Mouse (Mus musculus): ENCODE results near the gene Fam118b.

Fam118b gene

DNA sequence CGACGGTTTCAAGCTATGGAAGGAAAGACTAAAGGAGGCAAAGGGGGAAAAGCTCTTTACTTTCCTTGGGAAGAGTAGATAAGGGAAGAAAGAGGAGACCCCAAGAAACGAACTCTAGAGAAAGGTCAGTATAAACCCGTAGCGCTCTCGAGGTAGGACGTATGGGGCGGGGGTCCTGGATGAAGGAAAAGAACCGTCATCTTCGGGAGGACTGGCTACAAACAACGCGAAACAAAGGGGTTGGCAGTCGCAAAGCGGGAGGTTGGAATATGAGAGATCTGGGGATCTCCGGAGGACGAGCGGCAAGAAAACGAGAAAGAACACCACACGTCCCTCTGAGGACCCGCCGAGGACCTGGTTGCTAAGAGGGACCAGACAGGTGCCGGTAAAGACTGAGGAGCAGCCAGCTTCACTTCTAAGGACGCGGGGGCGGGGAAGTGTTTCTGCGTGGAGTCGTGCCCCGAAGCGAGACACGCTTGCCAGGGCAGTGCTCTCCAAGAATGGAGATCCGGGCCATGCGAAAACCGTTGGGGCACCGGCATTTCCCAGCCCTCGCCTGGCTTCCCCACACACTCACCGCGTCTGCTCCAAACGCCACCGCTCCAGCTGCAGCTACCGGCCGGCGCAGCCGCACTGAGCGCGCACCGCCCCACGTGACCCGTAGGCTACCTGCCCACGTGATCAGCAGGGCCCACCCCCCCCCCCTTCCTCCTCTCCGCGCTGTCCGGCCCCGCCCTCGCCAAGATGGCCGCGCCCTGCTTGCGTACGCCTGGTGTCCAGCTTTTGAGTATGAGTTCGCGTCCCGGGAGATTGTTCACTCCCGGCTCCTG is at the start of gene Fam118b, which contains the start of gene Rpusd4:
Fam118b (minus strand) TSS at position 660 of the 830 bp plus-strand sequence.
Rpusd4 (plus strand) TSS at position 720 of the 830 bp plus-strand sequence.
- DNase-seq (ENCODE audit: low read depth, low spot score): peak; percentile 91

GRCm38 (mm10) chr9:35316771-35317211 is 49.2 kb upstream of the Fam118b start:
- DNase-seq (ENCODE audit: low read depth, low spot score): no peak

- no peak for DNase-seq (ENCODE audit: low read depth, low spot score)
Measured at GRCm38 (mm10) chr9:35314254-35314653, 46.6 kb upstream of the Fam118b start.

DNA sequence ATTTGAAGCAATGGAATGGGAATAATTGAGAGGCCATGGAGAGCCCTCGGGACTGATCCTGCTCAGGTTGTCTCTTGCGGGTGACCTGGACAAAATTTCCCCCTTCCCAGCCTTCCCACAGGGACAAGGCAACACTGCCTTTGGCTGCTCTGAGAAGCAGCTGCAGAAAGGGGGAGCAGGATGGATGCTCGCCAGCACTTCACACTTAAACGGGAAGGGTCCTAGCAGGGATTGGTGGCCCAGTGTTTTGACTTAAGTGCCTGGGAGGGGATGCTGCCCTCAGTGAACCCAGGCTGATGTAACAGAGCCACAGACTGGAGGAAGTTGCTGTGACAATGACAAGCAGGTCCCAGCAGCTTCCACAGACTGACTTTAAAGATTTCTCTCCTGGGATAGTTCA is 46.0 kb upstream of the Fam118b start:
- DNase-seq (ENCODE audit: low read depth, low spot score): no peak

- peak; percentile 60 for DNase-seq (ENCODE audit: low read depth, low spot score)
Measured at GRCm38 (mm10) chr9:35312516-35312915, 44.9 kb upstream of the Fam118b start.

DNA sequence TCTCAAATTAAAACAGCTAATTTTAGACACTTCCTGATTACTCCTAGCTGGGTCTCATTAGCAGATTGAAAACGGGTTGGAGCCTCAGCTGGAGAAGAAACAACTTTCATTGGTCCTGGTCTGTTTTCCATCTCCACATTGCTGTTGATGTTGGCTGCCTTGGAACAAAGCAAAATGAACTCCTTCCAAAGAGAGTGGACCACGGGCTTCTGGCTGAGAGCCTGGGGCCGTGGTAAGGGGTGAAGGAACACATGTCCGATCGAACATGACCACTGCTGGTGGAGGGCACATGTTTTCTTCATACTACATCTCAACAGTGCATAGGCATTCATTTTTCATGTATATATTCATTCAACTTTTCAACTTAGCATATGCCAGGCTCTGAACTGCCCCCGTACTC is 42.8 kb upstream of the Fam118b start:
- DNase-seq (ENCODE audit: low read depth, low spot score): no peak

DNA sequence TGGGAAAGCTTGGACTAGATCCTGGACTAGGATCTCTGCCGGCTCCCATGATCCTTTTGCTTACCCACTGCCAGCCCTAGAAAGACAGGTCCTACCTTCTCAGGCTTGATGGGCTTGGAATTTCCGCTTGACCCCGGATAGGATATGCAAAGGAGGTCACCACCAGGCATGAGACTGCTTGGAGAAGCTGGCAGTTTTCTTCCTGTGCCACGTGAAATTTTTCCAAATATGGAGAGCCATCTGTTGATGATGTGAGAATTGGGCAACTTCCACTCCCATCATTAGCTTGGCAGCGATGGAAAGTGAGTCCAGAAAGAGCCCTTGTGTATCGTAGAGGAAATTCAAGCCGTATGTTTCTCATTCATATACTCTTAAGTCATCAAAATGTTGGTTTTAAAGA is 39.9 kb upstream of the Fam118b start:
- peak; percentile 69 for DNase-seq (ENCODE audit: low read depth, low spot score)

DNA sequence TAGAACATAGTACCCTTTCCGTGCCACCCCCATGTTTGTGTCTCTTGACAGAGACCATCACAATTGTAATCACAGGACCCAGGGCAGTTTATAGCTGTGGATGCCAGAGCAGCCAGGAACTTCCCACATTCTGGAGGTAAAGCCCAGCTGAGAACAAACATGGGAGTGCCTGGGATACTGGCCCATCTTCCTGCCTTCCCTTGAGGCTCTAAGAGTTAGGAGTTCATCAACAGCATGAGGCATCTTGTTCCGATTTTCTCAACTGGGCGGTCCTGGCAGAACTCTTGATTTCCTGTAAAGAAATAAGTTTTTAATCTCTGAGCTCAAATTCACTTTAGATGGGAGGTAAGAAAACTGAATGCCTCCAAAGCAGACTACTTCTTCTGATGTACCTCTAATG is 34.6 kb upstream of the Fam118b start:
- DNase-seq (ENCODE audit: low read depth, low spot score): no peak

DNA sequence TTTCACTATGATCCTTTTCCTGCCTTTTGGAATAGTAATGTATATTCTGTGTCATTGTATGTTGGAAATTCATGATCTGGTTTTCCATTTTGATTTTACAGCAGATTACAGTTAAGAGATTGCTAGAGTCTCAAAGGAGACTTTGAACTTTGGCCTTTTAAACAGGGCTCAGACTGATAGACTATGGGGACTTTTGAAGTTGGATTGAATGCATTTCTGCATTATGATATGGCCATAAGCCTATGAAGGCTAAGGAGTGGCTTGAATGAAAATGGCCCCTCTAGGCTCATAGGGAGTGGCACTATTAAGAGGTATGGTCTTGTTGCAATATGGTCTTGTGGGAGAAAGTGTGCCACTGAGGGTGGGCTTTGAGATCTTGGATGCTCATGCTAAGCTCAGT is 30.2 kb upstream of the Fam118b start:
- no peak for DNase-seq (ENCODE audit: low read depth, low spot score)

GRCm38 (mm10) chr9:35293465-35293864 is 25.9 kb upstream of the Fam118b start:
- DNase-seq (ENCODE audit: low read depth, low spot score): no peak

- no peak for DNase-seq (ENCODE audit: low read depth, low spot score)
Measured at GRCm38 (mm10) chr9:35290916-35291315, 23.3 kb upstream of the Fam118b start.

DNA sequence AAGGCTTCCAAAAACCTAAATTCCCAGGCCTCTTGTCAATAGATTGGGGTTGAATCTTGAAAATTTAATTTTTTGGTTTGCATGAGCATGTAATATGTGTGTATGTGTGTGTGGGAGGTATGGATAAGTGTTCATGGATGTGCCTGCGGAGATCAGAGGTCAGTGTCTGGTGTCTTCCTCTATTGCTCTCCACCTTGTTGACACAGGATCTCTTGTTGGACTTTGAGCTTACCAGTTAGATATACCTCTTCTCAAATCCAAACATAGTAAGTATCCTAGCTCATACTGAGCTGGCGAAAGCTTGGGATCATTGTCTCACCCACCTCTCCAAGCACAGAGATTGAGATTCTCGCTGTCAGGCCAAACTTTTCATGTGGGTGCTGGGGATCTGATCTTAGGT is 22.8 kb upstream of the Fam118b start:
- DNase-seq (ENCODE audit: low read depth, low spot score): no peak

- no peak for DNase-seq (ENCODE audit: low read depth, low spot score)
Measured at GRCm38 (mm10) chr9:35289992-35290391, 22.4 kb upstream of the Fam118b start.

- no peak for DNase-seq (ENCODE audit: low read depth, low spot score)
Measured at GRCm38 (mm10) chr9:35286351-35286750, 18.7 kb upstream of the Fam118b start.

DNA sequence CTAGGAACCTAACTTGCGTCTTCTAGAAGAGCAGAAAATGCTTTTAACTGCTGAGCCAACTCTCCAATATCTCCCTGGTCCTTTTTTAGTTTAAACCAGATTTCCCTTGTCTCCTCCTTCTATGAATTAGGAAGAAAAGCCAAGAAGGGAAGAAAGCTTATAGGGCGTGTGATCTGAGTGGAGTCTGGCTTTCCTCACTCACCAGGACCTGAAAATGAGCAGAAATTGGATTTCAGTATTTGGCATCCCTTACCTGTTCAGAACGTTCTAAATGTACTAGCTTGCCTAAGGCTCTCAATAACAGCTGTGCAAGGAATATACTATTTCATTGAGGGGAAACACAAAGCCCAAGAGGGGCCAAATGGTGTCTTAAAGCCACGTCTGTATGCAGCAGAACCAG is 16.7 kb upstream of the Fam118b start:
- no peak for DNase-seq (ENCODE audit: low read depth, low spot score)

GRCm38 (mm10) chr9:35283415-35284069 is 15.9 kb upstream of the Fam118b start:
- DNase-seq (ENCODE audit: low read depth, low spot score): peak; percentile 29

DNA sequence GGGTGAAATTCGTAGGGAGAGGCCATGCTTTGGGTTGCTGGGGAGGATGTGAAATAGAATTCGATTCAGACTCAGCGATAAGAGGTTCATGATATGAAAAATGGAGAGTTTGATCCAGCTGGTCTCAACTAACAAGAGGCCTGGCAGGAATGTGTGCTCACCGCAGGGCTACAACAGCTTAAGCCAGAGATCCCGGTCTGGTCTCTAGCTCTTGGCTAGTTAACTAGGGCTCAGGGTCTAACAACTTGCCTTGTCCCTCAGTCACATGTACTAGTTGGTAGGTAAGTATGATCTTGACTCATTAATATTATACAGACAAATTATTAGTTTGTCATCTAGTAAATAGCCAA is 15.2 kb upstream of the Fam118b start:
- no peak for DNase-seq (ENCODE audit: low read depth, low spot score)

DNA sequence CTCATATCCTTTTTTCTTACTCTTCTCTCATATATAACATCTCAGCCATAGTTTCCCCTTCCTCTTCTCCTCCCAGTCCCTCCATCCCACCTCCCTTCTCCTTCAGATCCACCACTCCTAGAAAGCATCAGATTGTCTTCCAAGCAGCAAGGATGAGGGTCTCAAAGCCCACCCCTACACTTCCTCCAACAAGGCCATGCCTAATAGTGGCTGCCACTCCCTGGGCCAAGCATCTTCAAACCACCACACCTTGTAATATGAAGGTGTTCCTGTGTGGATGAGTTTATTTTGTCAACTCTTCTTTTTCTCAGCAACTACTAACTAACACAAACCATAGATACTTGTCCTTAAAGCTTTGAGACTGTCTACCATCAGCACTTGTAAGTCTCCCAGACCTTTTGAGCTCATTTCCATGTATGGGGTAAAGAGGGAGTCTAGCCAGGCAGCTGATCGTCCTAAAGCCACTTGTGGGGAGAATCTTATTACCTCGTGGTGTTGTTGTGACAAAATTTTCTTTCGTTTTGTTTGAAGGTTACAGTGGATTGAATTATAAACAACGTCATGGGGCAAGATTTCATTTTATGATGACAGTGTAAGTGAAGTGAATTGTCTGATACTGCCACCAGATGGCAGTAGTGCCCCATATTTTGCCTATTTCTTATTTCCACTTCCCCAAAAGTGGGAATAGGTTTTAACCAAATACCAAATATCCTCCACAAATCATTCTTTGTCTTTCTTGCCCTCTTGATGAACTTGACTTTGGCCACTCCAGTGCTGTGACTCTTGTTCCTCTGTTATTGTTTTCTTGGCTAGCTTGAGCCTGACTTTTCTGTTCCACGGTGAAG is 14.6 kb upstream of the Fam118b start:
- DNase-seq (ENCODE audit: low read depth, low spot score): peak; percentile 89

DNA sequence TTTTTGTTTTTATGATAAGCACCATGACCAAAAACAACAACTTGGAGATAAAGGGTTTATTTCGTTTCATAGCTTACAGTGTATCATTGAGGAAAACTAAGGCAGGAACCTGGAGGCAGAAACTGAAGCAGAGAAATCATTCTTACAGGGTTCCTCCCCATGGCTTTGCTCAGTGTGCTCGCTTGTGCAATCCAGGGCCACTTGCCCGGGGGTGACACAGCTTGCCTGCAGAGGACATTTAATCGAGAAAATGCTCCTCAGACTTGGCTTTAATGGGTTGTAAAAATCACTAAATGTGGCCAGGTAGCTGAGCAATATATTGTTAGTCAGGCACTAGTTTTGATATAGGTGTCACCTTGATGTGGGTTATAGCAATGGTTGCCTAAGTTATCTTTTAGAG is 10.8 kb upstream of the Fam118b start:
- DNase-seq (ENCODE audit: low read depth, low spot score): no peak

GRCm38 (mm10) chr9:35277855-35278365 is 10.3 kb upstream of the Fam118b start:
- no peak for DNase-seq (ENCODE audit: low read depth, low spot score)

- DNase-seq (ENCODE audit: low read depth, low spot score): no peak
Measured at GRCm38 (mm10) chr9:35267976-35268715, 541 bp upstream of the Fam118b start.
